Mouse (Mus musculus): ENCODE data around the gene Limch1.

The Limch1 gene

GRCm38 (mm10) chr5:66785995-66786620 lies 40.5 kb downstream of the Limch1 start:
- no peak for DNase-seq (ENCODE audit: low read depth, low spot score)

GRCm38 (mm10) chr5:66786621-66787061 lies 41.0 kb downstream of the Limch1 start:
- no peak for DNase-seq (ENCODE audit: low read depth, low spot score)

GRCm38 (mm10) chr5:66789041-66789440 lies 43.4 kb downstream of the Limch1 start:
- no peak for DNase-seq (ENCODE audit: low read depth, low spot score)

- DNase-seq (ENCODE audit: low read depth, low spot score) = no peak
Measured at GRCm38 (mm10) chr5:66791161-66791560, 45.5 kb downstream of the Limch1 start.

- no peak for DNase-seq (ENCODE audit: low read depth, low spot score)
Measured at GRCm38 (mm10) chr5:66793251-66793650, 47.6 kb downstream of the Limch1 start.

GRCm38 (mm10) chr5:66797326-66797725 lies 51.7 kb downstream of the Limch1 start:
- no peak for DNase-seq (ENCODE audit: low read depth, low spot score)

- DNase-seq (ENCODE audit: low read depth, low spot score) = no peak
Measured at GRCm38 (mm10) chr5:66798135-66798534, 52.5 kb downstream of the Limch1 start.

GRCm38 (mm10) chr5:66798591-66799003 lies 53.0 kb downstream of the Limch1 start:
- no peak for DNase-seq (ENCODE audit: low read depth, low spot score)

- DNase-seq (ENCODE audit: low read depth, low spot score) = no peak
Measured at GRCm38 (mm10) chr5:66800243-66800642, 54.6 kb downstream of the Limch1 start.

GRCm38 (mm10) chr5:66800977-66801376 lies 55.4 kb downstream of the Limch1 start:
- DNase-seq (ENCODE audit: low read depth, low spot score) = no peak

GRCm38 (mm10) chr5:66802196-66802595 lies 56.6 kb downstream of the Limch1 start:
- DNase-seq (ENCODE audit: low read depth, low spot score) = no peak

GRCm38 (mm10) chr5:66806335-66806734 lies 60.7 kb downstream of the Limch1 start:
- no peak for DNase-seq (ENCODE audit: low read depth, low spot score)

GRCm38 (mm10) chr5:66807737-66808136 lies 62.1 kb downstream of the Limch1 start:
- DNase-seq (ENCODE audit: low read depth, low spot score) = no peak

GRCm38 (mm10) chr5:66809016-66809570 lies 63.5 kb downstream of the Limch1 start:
- DNase-seq (ENCODE audit: low read depth, low spot score) = no peak

GRCm38 (mm10) chr5:66810396-66810795 lies 64.8 kb downstream of the Limch1 start:
- DNase-seq (ENCODE audit: low read depth, low spot score) = no peak

- no peak for DNase-seq (ENCODE audit: low read depth, low spot score)
Measured at GRCm38 (mm10) chr5:66814674-66815073, 69.0 kb downstream of the Limch1 start.

GRCm38 (mm10) chr5:66815877-66816276 lies 70.2 kb downstream of the Limch1 start:
- no peak for DNase-seq (ENCODE audit: low read depth, low spot score)

GRCm38 (mm10) chr5:66816751-66817150 lies 71.1 kb downstream of the Limch1 start:
- no peak for DNase-seq (ENCODE audit: low read depth, low spot score)

GRCm38 (mm10) chr5:66817184-66817956 lies 71.7 kb downstream of the Limch1 start:
- DNase-seq (ENCODE audit: low read depth, low spot score) = no peak

GRCm38 (mm10) chr5:66822500-66823205 lies 77.0 kb downstream of the Limch1 start:
- no peak for DNase-seq (ENCODE audit: low read depth, low spot score)

GRCm38 (mm10) chr5:66825586-66825985 lies 80.0 kb downstream of the Limch1 start:
- DNase-seq (ENCODE audit: low read depth, low spot score) = no peak

- DNase-seq (ENCODE audit: low read depth, low spot score) = no peak
Measured at GRCm38 (mm10) chr5:66826844-66827243, 81.2 kb downstream of the Limch1 start.
